Mouse (Mus musculus) brain, embryonic 14.5 days (tissue): ENCODE measurements around the gene Teddm1b. TPM values are rescaled to one million over a fixed set of nuclear protein-coding genes. Genes with fewer than 3 reads are reported as not detected.
A peak's percentile ranks its signal among the peaks of the same experiment; 100 is the strongest.

ENCODE experiments used
- DNase-seq: peaks from one replicate; pipeline ENCODE4 v3.0.0-alpha.2; 2011; ENCODE audit warnings: low read depth
- CTCF ChIP-seq: fragments of 200-500 bp; IDR thresholded peaks from 2 replicates; pipeline ENCODE4 v1.5.1; 2012; ENCODE audit warnings: inconsistent platforms, mild to moderate bottlenecking, moderate library complexity, borderline replicate concordance; ENCODE audit not compliant: insufficient read depth, insufficient read length; ENCODE audit errors: extremely low read depth
- POLR2A ChIP-seq: fragments of 200-500 bp; IDR thresholded peaks from 2 replicates; pipeline ENCODE4 v1.6.1; 2012; ENCODE audit warnings: mild to moderate bottlenecking, inconsistent platforms, borderline replicate concordance; ENCODE audit not compliant: poor library complexity, insufficient read depth, insufficient read length, severe bottlenecking; ENCODE audit errors: extremely low read depth
- polyA plus RNA-seq: library from polyadenylated mRNA; depleted of rRNA; stranded (reverse); fragments of >200 nt; gene quantifications from 2 replicates; pipeline ENCODE4 v1.2.3, GENCODE M21; 2012

Gene Teddm1b
- polyA plus RNA-seq, 1 experiment, result not detected

GRCm38 (mm10) chr1:153894201-153894893, 20.2 kb downstream of the Teddm1b start:
- TF ChIP-seq POLR2A (no peak), CTCF (no peak)
- DNase-seq, result peak; percentile 54

GRCm38 (mm10) chr1:153894979-153895378, 20.8 kb downstream of the Teddm1b start:
- TF ChIP-seq CTCF (peak; percentile 88; the same call in 1 of the 2 replicates), POLR2A (no peak)

DNA sequence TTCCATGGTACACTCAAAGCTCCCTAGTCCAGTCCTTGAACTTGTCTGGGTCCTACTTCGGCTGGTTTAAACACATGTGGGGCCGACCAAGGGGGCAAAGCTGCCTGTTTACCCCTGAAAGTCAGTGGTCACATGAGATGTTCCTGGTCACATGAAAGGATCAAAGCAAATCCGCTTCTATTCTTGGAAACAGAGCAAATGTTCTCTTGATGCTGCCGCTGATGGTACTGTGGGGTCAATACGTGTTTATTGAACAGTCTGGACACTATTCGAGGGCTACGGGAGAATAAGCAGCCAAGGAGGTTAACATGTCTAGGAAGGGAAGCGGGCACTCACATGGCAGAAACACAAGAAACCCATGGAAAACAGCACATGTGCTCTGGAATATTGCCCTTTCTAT, 23.1 kb downstream of the Teddm1b start:
- TF ChIP-seq CTCF, result no peak
- TF ChIP-seq POLR2A, result no peak
- DNase-seq, result no peak

More at GRCm38 (mm10) chr1:153894979-153895378, 20.8 kb downstream of the Teddm1b start:
- DNase-seq, result peak; percentile 92

GRCm38 (mm10) chr1:153898989-153899730, 25.0 kb downstream of the Teddm1b start:
- no peak for TF ChIP-seq CTCF
- no peak; the same call in 1 of the 2 replicates for TF ChIP-seq POLR2A
- DNase-seq, result no peak

DNA sequence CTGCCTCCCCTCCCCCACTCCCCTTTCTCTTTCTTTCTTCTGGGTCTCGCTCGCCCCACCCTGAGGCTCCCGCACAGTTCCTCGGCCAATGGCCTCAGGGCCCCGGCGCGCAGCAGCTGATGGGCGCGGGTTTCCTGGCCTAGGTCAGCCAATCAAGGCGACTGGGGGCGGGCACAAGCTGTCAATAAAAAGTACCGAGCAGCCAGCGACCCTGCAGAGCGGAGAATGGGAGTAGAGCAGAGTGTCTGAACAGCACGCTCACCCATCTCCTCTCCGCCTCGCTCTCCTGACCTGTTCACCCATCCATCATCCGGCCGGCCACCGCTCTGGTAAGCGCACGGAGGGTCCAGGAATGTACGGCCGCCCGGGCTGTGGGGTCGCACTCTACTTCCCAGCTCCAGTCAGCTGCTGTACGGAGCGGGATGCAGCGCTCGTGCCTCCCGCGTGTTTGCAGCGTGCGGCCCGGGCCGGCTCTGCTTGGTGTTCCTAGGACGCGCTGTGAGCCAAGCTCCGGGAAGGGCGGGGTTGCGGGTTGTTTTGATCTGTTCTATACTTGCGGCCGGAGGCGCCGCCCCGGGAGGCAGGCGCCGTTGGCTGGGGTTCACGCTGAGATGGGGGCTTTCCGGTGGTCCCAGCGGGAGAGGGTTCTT, 25.7 kb downstream of the Teddm1b start, which contains the start of the genes Glul and Teddm2:
Gene Glul, plus strand, starts transcription at position 214 of the 650 bp plus-strand sequence.
Gene Teddm2, minus strand, starts transcription at position 498 of the 650 bp plus-strand sequence.
- DNase-seq, result peak; percentile 99
- TF ChIP-seq POLR2A (peak; percentile 84; the same call in 1 of the 2 replicates), CTCF (no peak)

DNA sequence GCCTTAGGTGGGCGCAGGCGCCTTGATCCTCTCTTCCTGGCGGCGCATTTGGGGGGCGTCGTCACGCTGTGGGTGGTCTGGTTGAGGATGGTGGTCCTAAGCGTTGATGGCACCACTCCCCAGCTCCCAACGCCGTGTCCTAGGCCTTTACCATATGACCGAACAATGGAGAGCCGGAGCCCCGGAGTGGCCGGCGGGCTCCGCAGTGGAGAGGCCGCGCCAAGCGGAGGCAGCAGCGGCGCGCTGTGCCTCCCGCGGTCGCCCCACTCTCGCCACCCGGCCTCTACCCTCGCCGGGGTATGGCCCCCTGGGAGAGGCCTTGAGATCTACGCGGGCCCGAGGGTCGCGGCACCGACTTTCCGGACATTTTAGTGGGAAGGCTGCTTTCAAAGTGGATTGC, 26.2 kb downstream of the Teddm1b start:
- TF ChIP-seq CTCF (no peak), POLR2A (no peak)
- DNase-seq, result no peak

DNA sequence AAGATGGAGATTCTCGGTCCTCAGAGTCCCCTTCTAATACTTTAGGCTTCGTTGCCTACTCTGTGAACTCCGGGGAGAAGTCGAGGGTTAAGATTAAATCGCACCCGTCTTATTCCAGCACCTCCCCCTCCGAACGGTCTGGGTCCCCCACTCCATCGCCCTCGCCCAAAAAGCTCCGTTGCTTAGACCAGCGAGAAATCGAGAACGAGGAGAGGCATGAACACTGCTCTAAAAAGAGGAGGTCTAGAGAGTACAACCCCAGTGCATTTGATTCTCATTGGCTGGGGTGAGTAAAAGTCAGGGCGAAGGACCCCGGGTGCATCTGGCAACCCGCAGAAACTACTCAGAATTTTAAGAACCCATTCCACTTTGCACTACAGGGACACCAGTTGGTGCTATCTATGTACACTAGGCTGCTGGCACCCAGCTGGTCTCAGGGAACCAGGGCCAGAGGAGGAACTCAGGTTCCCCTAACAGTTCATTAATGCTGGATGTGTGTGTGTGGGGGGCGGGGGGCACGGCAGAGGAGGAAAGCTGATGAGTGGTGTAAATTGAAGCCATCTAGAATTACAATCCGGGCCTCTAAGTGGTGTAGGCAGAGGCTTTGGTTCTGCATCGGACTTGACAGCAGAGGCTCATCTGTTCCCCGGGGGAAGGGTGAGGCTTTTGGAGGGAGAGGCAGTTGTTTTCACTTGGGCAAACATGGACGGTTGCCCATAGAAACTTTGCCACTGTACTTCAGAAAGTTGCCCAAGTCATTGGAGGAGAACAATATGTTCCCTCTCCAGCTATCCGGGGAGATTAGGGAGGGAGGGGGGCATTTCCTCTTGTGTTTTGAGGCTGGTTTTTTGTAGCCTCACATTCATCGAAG, 26.9 kb downstream of the Teddm1b start:
- TF ChIP-seq CTCF (no peak), POLR2A (no peak)
- peak; percentile 72 for DNase-seq

GRCm38 (mm10) chr1:153903006-153903405, 28.9 kb downstream of the Teddm1b start:
- DNase-seq, result peak; percentile 62
- TF ChIP-seq POLR2A (no peak), CTCF (no peak)

DNA sequence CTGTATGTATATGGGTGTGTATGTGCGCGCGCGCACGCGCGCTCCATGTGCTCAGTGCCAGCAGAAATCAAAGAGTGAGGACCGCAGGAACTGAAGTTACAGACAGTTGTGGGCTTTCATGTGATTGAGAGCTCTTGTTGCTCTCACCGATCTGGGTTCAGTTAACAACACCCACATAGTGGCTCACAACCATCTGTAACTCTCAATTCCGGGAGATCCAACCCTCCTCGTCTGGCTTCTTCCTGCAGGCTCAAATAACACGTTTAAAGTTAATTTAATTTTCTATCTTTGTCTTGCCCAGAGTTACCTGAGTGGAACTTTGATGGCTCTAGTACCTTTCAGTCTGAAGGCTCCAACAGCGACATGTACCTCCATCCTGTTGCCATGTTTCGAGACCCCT, 30.1 kb downstream of the Teddm1b start:
- TF ChIP-seq POLR2A (no peak), CTCF (no peak)
- DNase-seq, result no peak

GRCm38 (mm10) chr1:153905884-153906283, 31.7 kb downstream of the Teddm1b start:
- DNase-seq, result no peak
- no peak for TF ChIP-seq CTCF

DNA sequence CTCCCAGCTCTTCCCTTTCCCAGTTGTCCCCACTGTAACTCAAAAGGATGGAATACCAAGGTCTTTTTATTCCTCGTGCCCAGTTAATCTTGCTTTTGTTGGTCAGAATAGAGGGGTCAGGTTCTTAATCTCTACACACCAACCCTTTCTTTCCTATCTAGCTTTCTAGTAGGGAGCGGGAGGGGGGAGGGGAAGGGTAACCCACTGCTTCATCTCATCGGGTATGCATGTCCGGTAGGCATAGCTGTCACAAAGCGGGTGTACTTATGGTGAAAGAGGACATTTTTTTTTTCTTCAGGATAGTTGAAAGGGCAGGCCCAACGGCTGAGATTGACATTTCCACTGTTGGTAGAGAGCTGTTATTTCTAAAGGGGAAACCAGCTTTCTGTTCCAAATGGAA, 34.1 kb downstream of the Teddm1b start:
- no peak for TF ChIP-seq CTCF
- TF ChIP-seq POLR2A, result no peak
- peak; percentile 37 for DNase-seq

DNA sequence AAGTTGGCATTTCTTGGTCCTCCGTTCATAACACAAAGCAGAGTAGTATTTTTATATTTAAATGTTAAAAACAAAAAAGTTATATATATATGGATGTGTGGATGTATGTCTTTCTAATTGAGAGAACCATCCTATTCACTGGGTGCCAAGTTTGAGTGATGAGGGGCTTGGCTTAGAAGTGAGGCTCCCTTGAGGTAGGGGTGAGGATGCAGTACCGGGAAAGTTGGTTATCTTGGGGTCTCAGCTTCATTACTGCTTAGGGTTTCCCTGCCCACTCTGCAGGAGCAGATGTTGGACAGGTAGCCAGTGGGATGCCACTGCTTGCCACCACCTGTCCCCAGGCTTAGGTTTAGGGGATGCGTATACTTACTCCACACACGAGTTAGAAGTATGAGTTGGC, 34.6 kb downstream of the Teddm1b start:
- TF ChIP-seq CTCF, result no peak
- no peak for TF ChIP-seq POLR2A
- DNase-seq, result no peak
